Comparison of ENCODE assay signal across 10 mouse cellular contexts in genomic region chr2:18984095-18984847, GRCm38 (mm10). TPM values are rescaled to one million over a fixed set of nuclear protein-coding genes. Genes with fewer than 3 reads are reported as not detected.
DNase-seq lines count a peak whose midpoint lies in the region; ATAC-seq and TF ChIP-seq lines count a peak whose summit lies in the region.
"Had no signal": no experiment of that assay in that cellular context is flagged by ENCODE, and none has a peak within 500 bp of the region (broad histone marks: within the 10 kb centered on the region; RNA-seq: fewer than 3 reads in every experiment).

No protein-coding gene starts in this region.

- WGBS in liver, postnatal 0 days (ENCODE audit: insufficient replicate concordance), result 77% methylated on average over 15 of the region's 15 CpGs
- 47% methylated on average over 15 of the region's 15 CpGs for WGBS in spleen, adult 2 months

- ATAC-seq in liver, postnatal 0 days, result no peak

- H3K36me3 ChIP-seq in liver, postnatal 0 days (replicated peaks; ENCODE audit: insufficient read depth, low read length), result no peaks in the 10 kb centered on the region
- H3K36me3 ChIP-seq in spleen, adult 2 months (ENCODE audit: control insufficient read depth, insufficient read depth, low read length), result no peaks in the 10 kb centered on the region
- H3K36me3 ChIP-seq: embryonic facial prominence, embryonic 15.5 days; heart, embryonic 15.5 days had no signal

- H3K9ac ChIP-seq in liver, postnatal 0 days (replicated peaks), result no peak overlapping the region
- H3K9ac ChIP-seq: embryonic facial prominence, embryonic 15.5 days; heart, embryonic 15.5 days had no signal

- peak overlapping the region; percentile 22; the same call in 1 of the 2 replicates for H3K27ac ChIP-seq in liver, postnatal 0 days (ENCODE audit: low read depth)
- peak overlapping the region; percentile 75 for H3K27ac ChIP-seq in spleen, adult 2 months (ENCODE audit: insufficient read depth, low read length)
- H3K27ac ChIP-seq: embryonic facial prominence, embryonic 15.5 days; heart, embryonic 15.5 days had no signal

- H3K9me3 ChIP-seq in liver, postnatal 0 days (ENCODE audit: low read length), result no peaks in the 10 kb centered on the region
- H3K9me3 ChIP-seq: embryonic facial prominence, embryonic 15.5 days; heart, embryonic 15.5 days had no signal

- 0 out of 2 replicates have a peak overlapping the region, but pooled peaks have one; percentile 6 for H3K4me2 ChIP-seq in liver, postnatal 0 days (ENCODE audit: low read depth, low read length)
- H3K4me2 ChIP-seq: embryonic facial prominence, embryonic 15.5 days; heart, embryonic 15.5 days had no signal

- TF ChIP-seq POLR2A in spleen, adult 2 months (IDR thresholded peaks at IDR 0.05; ENCODE audit: low read depth, low read length), result no peak

- no peak for TF ChIP-seq CTCF in liver, postnatal 0 days (IDR thresholded peaks at IDR 0.05; ENCODE audit: low read depth)
- no peak for TF ChIP-seq CTCF in spleen, adult 2 months (IDR thresholded peaks at IDR 0.05; ENCODE audit: extremely low read depth, insufficient read depth, insufficient read length, insufficient replicate concordance)

- peaks cover 8% of the 10 kb centered on the region; the same call in 1 of the 2 replicates for H3K4me1 ChIP-seq in liver, postnatal 0 days (ENCODE audit: insufficient read depth)
- H3K4me1 ChIP-seq in spleen, adult 2 months (ENCODE audit: control insufficient read depth, insufficient read depth, insufficient read length), result peaks cover 48% of the 10 kb centered on the region
- H3K4me1 ChIP-seq: embryonic facial prominence, embryonic 15.5 days; heart, embryonic 15.5 days had no signal

- H3K4me3 ChIP-seq in liver, postnatal 0 days (ENCODE audit: low read depth, low read length), result no peak overlapping the region
- H3K4me3 ChIP-seq in spleen, adult 2 months (ENCODE audit: extremely low read depth, insufficient read depth, insufficient read length), result no peak overlapping the region
- H3K4me3 ChIP-seq: embryonic facial prominence, embryonic 15.5 days; heart, embryonic 15.5 days had no signal

- TF ChIP-seq EP300 in liver, postnatal 0 days (IDR thresholded peaks at IDR 0.05; ENCODE audit: low read depth), result no peak

- peak; percentile 44 for DNase-seq in gastrocnemius, postnatal 25 days
- DNase-seq in gastrocnemius, adult 8-10 months (ENCODE audit: low spot score in 2 of 2), result no peak
- peak; percentile 79 for DNase-seq in CD4-positive helper T cell, adult 2 months (ENCODE audit: low read depth, low spot score)
- DNase-seq in liver, postnatal 0 days, result peak; percentile 63
- peak; percentile 85 to 93 for DNase-seq in spleen, adult 2 months (ENCODE audit: low read depth in 1 of 2, low spot score in 2 of 2)
- DNase-seq in cerebellum, adult 8-10 months, result no peak
- DNase-seq in cerebellum, adult 18-20 months, result no peak
- DNase-seq in layer of hippocampus, postnatal 10 days (ENCODE audit: low spot score in 2 of 2), result no peak

- no peaks in the 10 kb centered on the region for H3K27me3 ChIP-seq in liver, postnatal 0 days (ENCODE audit: insufficient read depth, low read length)
- H3K27me3 ChIP-seq in spleen, adult 2 months (ENCODE audit: control insufficient read depth, insufficient read depth, low read length), result no peaks in the 10 kb centered on the region
- H3K27me3 ChIP-seq: embryonic facial prominence, embryonic 15.5 days; heart, embryonic 15.5 days had no signal

RNA-seq across cellular contexts. Expression of gene Pip4k2a, which starts 13.7 kb away (rescaled TPM):
- 1 to 10 TPM; 4.0 TPM for total RNA-seq in gastrocnemius, postnatal 25 days (2021)
- 1 to 10 TPM; 2.1 to 2.7 (median 2.3) TPM for total RNA-seq in gastrocnemius, adult 8-10 months (2022)
- 6.7 and 8.0 TPM in 2 replicates for polyA plus RNA-seq in liver, postnatal 0 days (2015; fragmentation: Nextera tagmentation; extraction: Ambion mirVana)
- polyA plus RNA-seq in spleen, adult 2 months (2012; rRNA removed), result 21.4 and 21.8 TPM in 2 replicates
- 10 to 100 TPM; 27.1 to 29.8 TPM for total RNA-seq in layer of hippocampus, postnatal 10 days (2021)

RNA-seq across cellular contexts. Expression of gene 4930426L09Rik, which starts 13.9 kb away (rescaled TPM):
- under 1 TPM in 1 of 2 experiments, not detected in 1; 0.18 TPM for total RNA-seq in gastrocnemius, postnatal 25 days (2021)
- total RNA-seq in gastrocnemius, adult 8-10 months (2022), result not detected
- polyA plus RNA-seq in liver, postnatal 0 days (2015; fragmentation: Nextera tagmentation; extraction: Ambion mirVana), result 0.21 and 0.24 TPM in 2 replicates
- polyA plus RNA-seq in spleen, adult 2 months (2012; rRNA removed), result 0.69 and 1.2 TPM in 2 replicates
- total RNA-seq in layer of hippocampus, postnatal 10 days (2021), result 1 to 10 TPM in 1 of 2 experiments, under 1 TPM in 1; 0.54 to 1.1 TPM

Comparison
In these comparisons a context has a peak if more than half of its experiments do, and no peak if none do; other contexts are left out.
1. DNase-seq: peak in gastrocnemius, postnatal 25 days (single experiment), CD4-positive helper T cell, adult 2 months (single experiment), liver, postnatal 0 days (single experiment) and spleen, adult 2 months (2 of 2); none in gastrocnemius, adult 8-10 months (0 of 2), cerebellum, adult 8-10 months (single experiment), cerebellum, adult 18-20 months (0 of 2) and layer of hippocampus, postnatal 10 days (0 of 2).
2. RNA of gene Pip4k2a, which starts 13.7 kb away (total RNA-seq): 27.1 to 29.8 TPM in layer of hippocampus, postnatal 10 days; 4.0 TPM in gastrocnemius, postnatal 25 days and 2.1 to 2.7 TPM in gastrocnemius, adult 8-10 months; every median in the first group is over 4 times any median in the second.